Mouse (Mus musculus) heart, embryonic 10.5 days (tissue): ENCODE measurements at regions not wholly inside any gene's neighbourhood (a gene's known extent, or its start where the extent isn't known, plus 50 kb on each side); places are given as distances from the start of the nearest gene placed in this dataset.
A peak's percentile ranks its signal among the peaks of the same experiment; 100 is the strongest.

Source experiments
- DNase-seq: peaks from one replicate; pipeline ENCODE4 v3.0.0-alpha.2; 2017; ENCODE audit warnings: low spot score
- H3K27ac ChIP-seq: fragments of 300-500 bp; sonication (generic); 2 replicates; pipeline ENCODE4 v1.5.1; 2016; ENCODE audit warnings: mild to moderate bottlenecking
- H3K27me3 ChIP-seq: fragments of 300-500 bp; sonication (generic); 2 replicates; pipeline ENCODE4 v1.6.1; 2016; ENCODE audit warnings: mild to moderate bottlenecking; ENCODE audit not compliant: poor library complexity, insufficient read depth, severe bottlenecking
- H3K36me3 ChIP-seq: fragments of 300-500 bp; sonication (generic); 2 replicates; pipeline ENCODE4 v1.6.1; 2016; ENCODE audit warnings: mild to moderate bottlenecking, moderate library complexity
- H3K4me1 ChIP-seq: fragments of 300-500 bp; sonication (generic); 2 replicates; pipeline ENCODE4 v1.6.1; 2016; ENCODE audit warnings: mild to moderate bottlenecking
- H3K4me3 ChIP-seq: fragments of 300-500 bp; sonication (generic); 2 replicates; pipeline ENCODE4 v1.5.1; 2016; ENCODE audit warnings: mild to moderate bottlenecking, moderate library complexity
- H3K9me3 ChIP-seq: fragments of 300-500 bp; sonication (generic); 2 replicates; pipeline ENCODE4 v1.6.1; 2016; ENCODE audit warnings: mild to moderate bottlenecking, moderate library complexity
- WGBS: fragments of 180-500 bp; shearing (Covaris S2); methylation state at CpG from one replicate; pipeline ENCODE4 v1.1.7; 2016; 5-methylcytosine and 5-hydroxymethylcytosine counted together

- DNase-seq, result peak; percentile 73
- H3K36me3 ChIP-seq, result no peaks in the 10 kb centered on the region
- no peaks in the 10 kb centered on the region for H3K27me3 ChIP-seq
- 0 out of 2 replicates have a peak overlapping the region, but pooled peaks have one; percentile 24 for H3K4me3 ChIP-seq
- peaks cover 9% of the 10 kb centered on the region for H3K4me1 ChIP-seq
- 29% methylated on average over 17 of the region's 17 CpGs for WGBS
- H3K9me3 ChIP-seq, result no peaks in the 10 kb centered on the region
- H3K27ac ChIP-seq, result peak overlapping the region; percentile 42
These were observed 188.7 kb downstream of the Akap7 start for GRCm38 (mm10) chr10:25118674-25119670.

GRCm38 (mm10) chr10:25114316-25114715 lies 187.0 kb upstream of the Arg1 start:
- no peak for DNase-seq
- Histone ChIP-seq H3K4me3 (no peak overlapping the region), H3K4me1 (peaks cover 15% of the 10 kb centered on the region), H3K27ac (no peak overlapping the region), H3K27me3 (no peaks in the 10 kb centered on the region), H3K36me3 (no peaks in the 10 kb centered on the region), H3K9me3 (no peaks in the 10 kb centered on the region)
- WGBS, result 87% methylated on average over 4 of the region's 4 CpGs

GRCm38 (mm10) chr10:25112449-25113171 lies 185.3 kb upstream of the Arg1 start:
- Histone ChIP-seq H3K27me3 (no peaks in the 10 kb centered on the region), H3K27ac (no peak overlapping the region), H3K4me3 (no peak overlapping the region), H3K36me3 (no peaks in the 10 kb centered on the region), H3K4me1 (peaks cover 7% of the 10 kb centered on the region; the same call in 1 of the 2 replicates), H3K9me3 (no peaks in the 10 kb centered on the region)
- DNase-seq, result peak; percentile 71
- 63% methylated on average over 12 of the region's 12 CpGs for WGBS

GRCm38 (mm10) chr10:25111636-25112422 lies 184.5 kb upstream of the Arg1 start:
- no peak overlapping the region for H3K27ac ChIP-seq
- peaks cover 7% of the 10 kb centered on the region; the same call in 1 of the 2 replicates for H3K4me1 ChIP-seq
- H3K4me3 ChIP-seq, result no peak overlapping the region
- DNase-seq, result peak; percentile 66
- H3K27me3 ChIP-seq, result no peaks in the 10 kb centered on the region
- no peaks in the 10 kb centered on the region for H3K36me3 ChIP-seq
- H3K9me3 ChIP-seq, result no peaks in the 10 kb centered on the region
- 11% methylated on average over 11 of the region's 11 CpGs for WGBS

GRCm38 (mm10) chr10:25111181-25111580 lies 183.9 kb upstream of the Arg1 start:
- Histone ChIP-seq H3K4me3 (no peak overlapping the region), H3K9me3 (no peaks in the 10 kb centered on the region), H3K27ac (no peak overlapping the region), H3K27me3 (no peaks in the 10 kb centered on the region), H3K36me3 (no peaks in the 10 kb centered on the region), H3K4me1 (peaks cover 7% of the 10 kb centered on the region; the same call in 1 of the 2 replicates)
- peak; percentile 58 for DNase-seq
- WGBS, result 39% methylated on average over 7 of the region's 7 CpGs

- Histone ChIP-seq H3K4me3 (no peak overlapping the region), H3K9me3 (no peaks in the 10 kb centered on the region), H3K27ac (no peak overlapping the region), H3K4me1 (no peaks in the 10 kb centered on the region; the same call in 1 of the 2 replicates), H3K27me3 (no peaks in the 10 kb centered on the region), H3K36me3 (no peaks in the 10 kb centered on the region)
- 60% methylated on average over 4 of the region's 4 CpGs for WGBS
- DNase-seq, result no peak
These were observed 170.8 kb upstream of the Arg1 start for GRCm38 (mm10) chr10:25098070-25098469.

- Histone ChIP-seq H3K27ac (no peak overlapping the region), H3K27me3 (no peaks in the 10 kb centered on the region), H3K36me3 (no peaks in the 10 kb centered on the region), H3K9me3 (no peaks in the 10 kb centered on the region), H3K4me1 (peaks cover 4% of the 10 kb centered on the region; the same call in 1 of the 2 replicates), H3K4me3 (no peak overlapping the region)
- 61% methylated on average over 4 of the region's 4 CpGs for WGBS
- DNase-seq, result no peak
These were observed 162.6 kb upstream of the Arg1 start for GRCm38 (mm10) chr10:25089705-25090386.

GRCm38 (mm10) chr10:25086745-25087144 lies 159.5 kb upstream of the Arg1 start:
- no peaks in the 10 kb centered on the region for H3K9me3 ChIP-seq
- no peak overlapping the region for H3K4me3 ChIP-seq
- DNase-seq, result no peak
- peaks cover 4% of the 10 kb centered on the region; the same call in 1 of the 2 replicates for H3K4me1 ChIP-seq
- no peaks in the 10 kb centered on the region for H3K27me3 ChIP-seq
- WGBS, result 94% methylated on average over 17 of the region's 17 CpGs
- H3K36me3 ChIP-seq, result no peaks in the 10 kb centered on the region
- H3K27ac ChIP-seq, result no peak overlapping the region

GRCm38 (mm10) chr10:25082930-25083329 lies 155.6 kb upstream of the Arg1 start:
- no peak overlapping the region for H3K27ac ChIP-seq
- H3K4me3 ChIP-seq, result no peak overlapping the region
- H3K4me1 ChIP-seq, result no peaks in the 10 kb centered on the region
- no peaks in the 10 kb centered on the region for H3K36me3 ChIP-seq
- DNase-seq, result no peak
- H3K27me3 ChIP-seq, result no peaks in the 10 kb centered on the region
- H3K9me3 ChIP-seq, result no peaks in the 10 kb centered on the region
- WGBS, result 45% methylated on average over 10 of the region's 10 CpGs

- Histone ChIP-seq H3K9me3 (peaks cover 9% of the 10 kb centered on the region; the same call in 1 of the 2 replicates), H3K4me1 (peaks cover 9% of the 10 kb centered on the region), H3K36me3 (no peaks in the 10 kb centered on the region), H3K27ac (no peak overlapping the region), H3K4me3 (no peak overlapping the region), H3K27me3 (no peaks in the 10 kb centered on the region)
- WGBS, result 63% methylated on average over 2 of the region's 2 CpGs
- DNase-seq, result no peak
These were observed 145.3 kb upstream of the Arg1 start for GRCm38 (mm10) chr10:25072617-25073016.

- H3K27ac ChIP-seq, result peak overlapping the region; percentile 24; the same call in 1 of the 2 replicates
- DNase-seq, result no peak
- 50% methylated on average over 8 of the region's 8 CpGs for WGBS
- H3K9me3 ChIP-seq, result peaks cover 9% of the 10 kb centered on the region; the same call in 1 of the 2 replicates
- no peak overlapping the region for H3K4me3 ChIP-seq
- no peaks in the 10 kb centered on the region for H3K36me3 ChIP-seq
- peaks cover 9% of the 10 kb centered on the region for H3K4me1 ChIP-seq
- H3K27me3 ChIP-seq, result no peaks in the 10 kb centered on the region
These were observed 141.0 kb upstream of the Arg1 start for GRCm38 (mm10) chr10:25068301-25068700.
